Mouse (Mus musculus) ovary, postnatal 36 days (tissue): ENCODE results near the gene Rnf113a2.

Experiments used
- DNase-seq: peaks from one replicate; pipeline ENCODE4 v3.0.0; 2022; ENCODE audit warnings: low spot score, mixed read lengths

Rnf113a2 gene

GRCm38 (mm10) chr12:84408819-84409507 is 8.0 kb upstream of the Rnf113a2 start, which contains the start of the genes Entpd5 and Bbof1:
Gene Entpd5 (minus strand): TSS chr12:84409029.
Gene Bbof1 (plus strand): TSS chr12:84409071.
- DNase-seq, result peak; percentile 90

GRCm38 (mm10) chr12:84417605-84417922 is 568 bp downstream of the Rnf113a2 start:
- no peak for DNase-seq

- DNase-seq, result no peak
Measured at GRCm38 (mm10) chr12:84423990-84424389, 7.0 kb downstream of the Rnf113a2 start.

- no peak for DNase-seq
Measured at GRCm38 (mm10) chr12:84429825-84430224, 12.8 kb downstream of the Rnf113a2 start.

GRCm38 (mm10) chr12:84438697-84439096 is 21.7 kb downstream of the Rnf113a2 start:
- no peak for DNase-seq

- no peak for DNase-seq
Measured at GRCm38 (mm10) chr12:84442526-84442925, 25.5 kb downstream of the Rnf113a2 start.

- no peak for DNase-seq
Measured at GRCm38 (mm10) chr12:84447386-84447785, 30.4 kb downstream of the Rnf113a2 start.

- no peak for DNase-seq
Measured at GRCm38 (mm10) chr12:84448181-84448580, 31.2 kb downstream of the Rnf113a2 start.

GRCm38 (mm10) chr12:84449887-84450286 is 32.9 kb downstream of the Rnf113a2 start:
- DNase-seq, result no peak

- DNase-seq, result no peak
Measured at GRCm38 (mm10) chr12:84450351-84450717, 33.3 kb downstream of the Rnf113a2 start.

GRCm38 (mm10) chr12:84450718-84451646 is 34.0 kb downstream of the Rnf113a2 start, which contains the start of the genes Aldh6a1 and Lin52:
Gene Aldh6a1 (minus strand): TSS chr12:84451004.
Gene Lin52 (plus strand): TSS chr12:84451422.
- DNase-seq, result peak; percentile 93

- DNase-seq, result peak; percentile 4
Measured at GRCm38 (mm10) chr12:84451801-84452200, 34.8 kb downstream of the Rnf113a2 start.

GRCm38 (mm10) chr12:84456911-84457310 is 39.9 kb downstream of the Rnf113a2 start:
- DNase-seq, result no peak

- no peak for DNase-seq
Measured at GRCm38 (mm10) chr12:84459845-84460244, 42.8 kb downstream of the Rnf113a2 start.

GRCm38 (mm10) chr12:84461416-84461815 is 44.4 kb downstream of the Rnf113a2 start:
- DNase-seq, result no peak

GRCm38 (mm10) chr12:84462856-84463255 is 45.9 kb downstream of the Rnf113a2 start:
- DNase-seq, result no peak
